Mouse (Mus musculus) forebrain, embryonic 14.5 days (tissue): Measurements from ENCODE around the gene Gpr137. TPM values are rescaled to one million over a fixed set of nuclear protein-coding genes. Genes with fewer than 3 reads are reported as not detected.
A peak's percentile ranks its signal among the peaks of the same experiment; 100 is the strongest.

Source experiments
- ATAC-seq: fragments of 200-750 bp; cut with Nextera tagmentation; 2 replicates; pipeline ENCODE4 v1.8.0; 2017; ENCODE audit warnings: mild to moderate bottlenecking, moderate library complexity
- DNase-seq: peaks from one replicate; pipeline ENCODE4 v3.0.0-alpha.2; 2015; ENCODE audit warnings: low spot score
- H3K27ac ChIP-seq: fragments of 300-500 bp; sonication (generic); 2 replicates; pipeline ENCODE4 v1.5.1; 2014; ENCODE audit warnings: low read depth, mild to moderate bottlenecking, control low read depth, low read length, moderate library complexity
- H3K27me3 ChIP-seq: fragments of 300-500 bp; sonication (generic); replicated peaks from 2 replicates; pipeline ENCODE4 v1.6.1; 2014; ENCODE audit warnings: low read length, control low read depth, mixed read lengths; ENCODE audit not compliant: control insufficient read depth, insufficient read depth
- H3K36me3 ChIP-seq: fragments of 300-500 bp; sonication (generic); 2 replicates; pipeline ENCODE4 v1.6.1; 2014; ENCODE audit warnings: low read length, control low read depth; ENCODE audit not compliant: control insufficient read depth, insufficient read depth
- H3K4me1 ChIP-seq: fragments of 300-500 bp; sonication (generic); 2 replicates; pipeline ENCODE4 v1.6.1; 2014; ENCODE audit warnings: antibody characterized with exemption, low read length, control low read depth; ENCODE audit not compliant: control insufficient read depth, insufficient read depth
- H3K4me2 ChIP-seq: fragments of 300-500 bp; sonication (generic); 2 replicates; pipeline ENCODE4 v1.6.1; 2014; ENCODE audit warnings: mild to moderate bottlenecking, control low read depth, low read length
- H3K4me3 ChIP-seq: fragments of 300-500 bp; sonication (generic); 2 replicates; pipeline ENCODE4 v1.5.1; 2014; ENCODE audit warnings: low read depth, low read length, control low read depth
- H3K9ac ChIP-seq: fragments of 300-500 bp; sonication (generic); 2 replicates; pipeline ENCODE4 v1.6.1; 2014; ENCODE audit warnings: mild to moderate bottlenecking, low read length, control low read depth, moderate library complexity
- H3K9me3 ChIP-seq: fragments of 300-500 bp; sonication (generic); replicated peaks from 2 replicates; pipeline ENCODE4 v1.6.1; 2016; ENCODE audit warnings: low read length, control low read depth, mixed read lengths; ENCODE audit not compliant: control insufficient read depth
- WGBS: fragments of 180-500 bp; shearing (Covaris S2); extraction: QIAGEN DNeasy Blood & Tissue Kit; methylation state at CpG from one replicate; pipeline ENCODE4 v1.1.7; 2014; 5-methylcytosine and 5-hydroxymethylcytosine counted together
- polyA plus RNA-seq: library from polyadenylated mRNA; unstranded; fragments of >200 nt; fragmentation: Nextera tagmentation; extraction: Ambion mirVana; gene quantifications from 2 replicates; pipeline ENCODE4 v1.2.1, GENCODE M21; 2014

Gene Gpr137
- polyA plus RNA-seq, 1 experiment from 2014 or later = 38.1 TPM

GRCm38 (mm10) chr19:6921647-6922567 is 20.4 kb downstream of the Gpr137 start, which contains the start of gene Esrra:
Gene Esrra, minus strand, starts transcription at chr19:6921813.
- peak; percentile 100 for DNase-seq
- Histone ChIP-seq H3K27ac (peak within 1 kb of the TSS; percentile 89), H3K4me1 (peaks cover 19% of the 10 kb centered on the region), H3K9me3 (no peaks in the 10 kb centered on the region), H3K9ac (peak within 1 kb of the TSS; percentile 88), H3K4me3 (peak within 1 kb of the TSS; percentile 81), H3K27me3 (peaks cover 43% of the 10 kb centered on the region), H3K36me3 (peaks cover 7% of the 10 kb centered on the region), H3K4me2 (peak within 1 kb of the TSS; percentile 95)
- under 1% methylated on average over 52 of the region's 66 CpGs for WGBS
- ATAC-seq = peak; percentile 95

GRCm38 (mm10) chr19:6920741-6921636 is 21.3 kb downstream of the Gpr137 start:
- Histone ChIP-seq H3K4me3 (peak overlapping the region; percentile 81), H3K27me3 (peaks cover 34% of the 10 kb centered on the region), H3K27ac (peak overlapping the region; percentile 89), H3K9me3 (no peaks in the 10 kb centered on the region), H3K4me1 (peaks cover 19% of the 10 kb centered on the region), H3K36me3 (peaks cover 7% of the 10 kb centered on the region), H3K4me2 (peak overlapping the region; percentile 95), H3K9ac (peak overlapping the region; percentile 88)
- 1% methylated on average over 33 of the region's 48 CpGs for WGBS
- DNase-seq = peak; percentile 53
- ATAC-seq = peak; percentile 13; the same call in 1 of the 2 replicates

- H3K36me3 ChIP-seq = peaks cover 7% of the 10 kb centered on the region
- H3K9ac ChIP-seq = peak overlapping the region; percentile 88
- H3K27me3 ChIP-seq = peaks cover 25% of the 10 kb centered on the region
- H3K9me3 ChIP-seq = no peaks in the 10 kb centered on the region
- peak overlapping the region; percentile 81 for H3K4me3 ChIP-seq
- peak; percentile 16 for DNase-seq
- ATAC-seq = no peak
- H3K4me1 ChIP-seq = peaks cover 19% of the 10 kb centered on the region
- peak overlapping the region; percentile 95 for H3K4me2 ChIP-seq
- 48% methylated on average over 8 of the region's 8 CpGs for WGBS
- no peak overlapping the region for H3K27ac ChIP-seq
Measured at GRCm38 (mm10) chr19:6919876-6920740, 22.2 kb downstream of the Gpr137 start.

- Histone ChIP-seq H3K27me3 (peaks cover 18% of the 10 kb centered on the region), H3K36me3 (peaks cover 7% of the 10 kb centered on the region), H3K27ac (no peak overlapping the region), H3K4me3 (no peak overlapping the region), H3K9ac (0 out of 2 replicates have a peak overlapping the region, but pooled peaks have one; percentile 88), H3K4me2 (no peak overlapping the region), H3K4me1 (peaks cover 19% of the 10 kb centered on the region), H3K9me3 (no peaks in the 10 kb centered on the region)
- ATAC-seq (no peak), DNase-seq (no peak)
Measured at GRCm38 (mm10) chr19:6919431-6919830, 22.8 kb downstream of the Gpr137 start.

GRCm38 (mm10) chr19:6918321-6918720 is 24.0 kb downstream of the Gpr137 start:
- Histone ChIP-seq H3K9ac (no peak overlapping the region), H3K27ac (no peak overlapping the region), H3K4me1 (peaks cover 19% of the 10 kb centered on the region), H3K9me3 (no peaks in the 10 kb centered on the region), H3K36me3 (peaks cover 16% of the 10 kb centered on the region), H3K4me3 (no peak overlapping the region), H3K4me2 (no peak overlapping the region), H3K27me3 (peaks cover 8% of the 10 kb centered on the region)
- WGBS = 91% methylated on average over 4 of the region's 4 CpGs
- DNase-seq = no peak
- ATAC-seq = no peak

GRCm38 (mm10) chr19:6916496-6916895 is 25.8 kb downstream of the Gpr137 start:
- H3K4me2 ChIP-seq = no peak overlapping the region
- H3K9me3 ChIP-seq = no peaks in the 10 kb centered on the region
- no peaks in the 10 kb centered on the region for H3K27me3 ChIP-seq
- WGBS = 78% methylated on average over 4 of the region's 4 CpGs
- no peak overlapping the region for H3K4me3 ChIP-seq
- H3K27ac ChIP-seq = no peak overlapping the region
- ATAC-seq (no peak), DNase-seq (no peak)
- H3K36me3 ChIP-seq = peaks cover 34% of the 10 kb centered on the region
- no peak overlapping the region for H3K9ac ChIP-seq
- H3K4me1 ChIP-seq = peaks cover 13% of the 10 kb centered on the region

- Histone ChIP-seq H3K9me3 (no peaks in the 10 kb centered on the region), H3K4me3 (no peak overlapping the region), H3K27me3 (no peaks in the 10 kb centered on the region), H3K36me3 (peaks cover 41% of the 10 kb centered on the region), H3K27ac (no peak overlapping the region), H3K4me1 (peaks cover 8% of the 10 kb centered on the region), H3K9ac (no peak overlapping the region), H3K4me2 (no peak overlapping the region)
- DNase-seq (no peak), ATAC-seq (no peak)
- 87% methylated on average over 4 of the region's 4 CpGs for whole genome bisulfite sequencing
Measured at GRCm38 (mm10) chr19:6915276-6915675, 27.0 kb downstream of the Gpr137 start.

- Histone ChIP-seq H3K4me3 (no peak overlapping the region), H3K9me3 (no peaks in the 10 kb centered on the region), H3K9ac (no peak overlapping the region), H3K4me2 (no peak overlapping the region), H3K36me3 (peaks cover 41% of the 10 kb centered on the region), H3K4me1 (peaks cover 2% of the 10 kb centered on the region; the same call in 1 of the 2 replicates), H3K27me3 (no peaks in the 10 kb centered on the region), H3K27ac (no peak overlapping the region)
- 92% methylated on average over 9 of the region's 9 CpGs for WGBS
- ATAC-seq (no peak), DNase-seq (no peak)
Measured at GRCm38 (mm10) chr19:6914540-6914939, 27.7 kb downstream of the Gpr137 start.
